Mouse (Mus musculus) urinary bladder, postnatal 4 days (tissue): ENCODE results near the gene Tarbp1.

ENCODE experiments used
- DNase-seq, 2 experiments: peaks; one replicate each; pipeline ENCODE4 v3.0.0; 2021 to 2022; ENCODE audit warnings: low spot score in 2 of 2

Gene Tarbp1

DNA sequence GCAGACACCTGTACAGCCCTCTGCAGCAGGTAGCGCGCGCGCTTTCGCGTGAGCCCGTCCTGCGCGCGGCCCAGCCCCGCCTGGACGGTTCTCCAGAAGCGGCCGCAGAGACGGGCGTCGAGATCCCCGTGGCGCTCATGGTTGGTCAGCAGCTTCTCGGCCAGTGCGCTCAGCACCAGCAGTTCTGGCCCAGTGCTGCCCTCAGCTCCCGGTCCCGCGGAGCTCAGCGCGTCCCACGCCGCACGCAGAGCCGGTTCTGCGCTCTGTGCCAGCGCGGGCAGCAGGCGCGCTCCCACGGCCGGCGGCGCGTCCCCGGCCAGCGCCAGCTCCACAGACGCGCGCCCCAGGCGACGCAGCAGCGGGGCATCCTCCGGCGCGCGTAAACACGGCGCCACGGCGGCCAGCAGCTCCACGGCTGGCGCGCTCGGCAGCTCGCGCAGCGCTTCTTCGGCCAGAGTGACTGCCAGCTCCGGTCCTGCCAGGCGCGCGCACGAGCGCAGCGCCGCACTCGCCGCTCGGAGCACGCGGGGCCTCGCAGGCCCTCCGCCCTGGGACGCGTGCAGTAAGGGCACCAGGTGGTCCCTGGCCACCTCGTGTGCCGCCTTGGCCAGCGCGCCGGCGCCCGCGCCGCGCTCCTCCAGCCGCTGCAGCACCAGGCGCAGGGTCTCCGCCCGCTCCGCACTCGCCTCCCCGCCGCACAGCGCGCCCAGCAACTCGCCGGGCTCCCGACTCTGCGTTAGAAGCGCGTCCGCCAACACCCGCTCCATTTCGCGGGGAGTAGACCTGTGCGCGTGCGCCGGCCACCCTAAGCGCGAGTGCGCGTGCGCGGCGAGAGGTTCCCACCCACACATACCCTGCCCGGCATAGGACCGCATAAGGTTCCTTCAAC, at the start of gene Tarbp1:
Gene Tarbp1 (minus strand): TSS at position 767 of the 889 bp plus-strand sequence.
- peak; percentile 84 to 89 for DNase-seq

DNA sequence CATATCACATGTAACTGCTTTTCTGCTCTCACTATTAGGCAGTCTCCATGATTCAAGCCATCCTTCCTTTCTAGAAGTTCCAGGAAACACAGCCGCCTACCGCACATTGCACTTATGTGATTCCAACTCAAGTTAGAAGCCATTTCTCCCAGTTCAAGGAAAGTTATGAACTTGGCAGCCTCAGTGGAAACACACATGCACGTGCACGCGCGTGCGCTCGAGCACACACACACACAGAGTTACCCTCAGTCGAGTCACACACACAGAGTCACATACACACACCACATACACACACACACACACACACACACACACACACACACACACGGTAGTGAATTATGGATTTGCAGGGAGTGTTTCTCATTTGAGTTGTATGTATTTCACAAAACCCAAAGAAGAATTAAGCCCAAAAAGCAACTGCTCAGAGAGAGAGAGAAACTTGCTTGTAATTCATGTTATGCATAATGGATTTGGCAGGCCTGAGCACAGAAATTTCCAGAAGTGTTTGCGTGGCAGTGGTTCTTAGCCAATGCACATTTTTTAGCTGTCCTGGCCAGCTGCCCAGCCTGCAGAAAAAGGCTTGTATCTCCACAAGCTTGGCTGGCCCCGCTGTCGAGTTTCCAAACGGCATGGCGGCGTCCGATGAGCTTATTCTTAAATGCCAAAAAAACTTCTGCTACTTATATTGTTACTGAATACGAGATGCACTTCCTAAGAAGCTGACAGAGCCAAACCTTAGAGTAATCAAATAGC, 49.5 kb upstream of the Tarbp1 start:
- DNase-seq = peak; percentile 87 to 92

DNA sequence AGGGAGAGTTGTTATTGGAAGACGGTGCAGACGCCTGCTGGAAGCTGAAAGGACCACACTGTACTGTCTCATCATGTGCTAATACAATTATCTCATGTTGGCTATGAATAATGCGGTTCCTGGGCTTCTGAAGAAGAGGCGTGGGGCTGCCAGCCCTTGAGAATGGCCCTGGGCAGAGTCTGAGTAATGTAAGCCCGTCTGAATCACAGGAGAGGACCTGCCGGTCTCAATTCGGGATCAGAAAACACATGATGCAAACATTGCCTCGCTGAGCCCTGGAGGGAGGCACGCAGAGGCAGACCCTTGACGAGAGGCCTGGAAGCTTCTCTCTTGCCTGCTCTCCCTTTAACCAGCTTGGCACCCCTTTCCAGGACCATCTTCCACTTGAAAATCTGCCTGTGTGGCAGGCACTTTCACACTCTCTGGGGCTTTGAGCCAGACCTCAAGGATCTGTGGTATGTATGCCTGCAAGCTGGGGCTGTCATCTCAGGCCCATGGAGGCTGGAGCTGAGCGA, 48.3 kb upstream of the Tarbp1 start:
- DNase-seq = no peak

DNA sequence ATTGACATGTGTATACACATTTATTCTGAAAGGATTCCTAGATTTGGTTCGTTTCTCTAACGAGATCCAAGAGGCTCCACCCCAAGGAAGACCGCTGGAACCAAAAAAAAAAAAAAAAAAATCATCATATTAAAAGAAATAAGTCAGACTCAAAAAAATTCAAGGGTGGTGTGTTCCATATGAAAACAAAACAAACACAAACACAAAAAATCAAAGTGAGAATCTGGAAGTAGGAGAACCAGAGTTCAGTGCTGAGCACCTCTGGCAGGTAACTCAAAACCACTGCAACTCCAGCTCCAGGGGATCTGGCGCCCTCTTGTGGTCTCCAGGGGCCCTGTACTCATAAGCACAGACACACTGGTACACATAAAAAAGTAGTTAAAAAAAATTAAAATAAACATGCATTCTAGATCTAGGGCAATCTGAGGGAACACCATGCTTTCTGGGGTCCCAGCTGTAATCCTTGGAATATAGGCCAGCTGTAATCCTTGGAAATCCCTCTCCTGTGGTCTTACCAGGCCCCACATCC, 44.6 kb upstream of the Tarbp1 start:
- DNase-seq = no peak

DNA sequence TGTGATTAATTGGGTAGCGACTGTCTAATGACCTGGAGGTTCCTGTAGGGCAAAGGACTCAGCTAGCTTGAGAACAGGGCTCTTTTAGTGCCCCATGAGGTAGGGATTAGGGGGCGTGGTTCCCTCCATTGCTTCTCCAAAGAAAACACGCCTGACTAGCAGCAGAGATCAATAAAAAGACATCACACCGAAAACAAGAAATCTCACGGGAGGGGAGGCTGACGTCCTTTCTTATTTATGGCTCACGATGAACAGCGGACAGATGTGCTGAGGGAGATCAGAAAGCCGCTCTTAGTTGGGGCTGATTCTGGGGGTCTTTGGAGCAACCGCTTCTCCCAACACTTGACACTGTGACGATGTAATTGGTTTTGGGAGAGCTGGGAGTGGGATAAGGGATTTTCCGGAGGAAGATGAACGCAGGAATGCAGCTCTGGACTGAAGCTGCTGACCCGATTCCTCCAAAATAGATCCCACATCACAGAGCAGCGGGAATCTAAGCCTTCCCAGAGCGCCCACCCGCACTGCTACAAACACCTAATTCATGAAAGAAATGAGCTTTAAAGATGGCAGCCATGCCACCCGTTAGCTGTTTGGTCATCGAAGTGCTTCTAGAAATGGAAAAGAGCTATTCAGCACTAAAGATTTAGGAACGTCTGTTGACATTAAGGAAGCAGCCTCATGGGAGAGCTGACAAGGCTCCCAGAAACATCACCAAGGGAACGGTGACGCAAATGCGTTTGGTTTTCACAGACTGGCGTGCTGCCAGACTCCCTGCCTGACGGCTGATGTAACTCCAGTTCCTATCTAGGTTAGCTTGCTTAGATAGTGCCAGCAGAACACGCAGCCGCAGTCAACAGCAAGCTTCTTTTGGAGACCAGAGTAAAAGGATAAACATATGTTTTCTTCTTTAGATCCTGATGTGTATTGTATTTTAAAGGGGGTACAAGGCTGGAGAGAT, 42.0 kb upstream of the Tarbp1 start:
- peak; percentile 86 to 94 for DNase-seq

DNA sequence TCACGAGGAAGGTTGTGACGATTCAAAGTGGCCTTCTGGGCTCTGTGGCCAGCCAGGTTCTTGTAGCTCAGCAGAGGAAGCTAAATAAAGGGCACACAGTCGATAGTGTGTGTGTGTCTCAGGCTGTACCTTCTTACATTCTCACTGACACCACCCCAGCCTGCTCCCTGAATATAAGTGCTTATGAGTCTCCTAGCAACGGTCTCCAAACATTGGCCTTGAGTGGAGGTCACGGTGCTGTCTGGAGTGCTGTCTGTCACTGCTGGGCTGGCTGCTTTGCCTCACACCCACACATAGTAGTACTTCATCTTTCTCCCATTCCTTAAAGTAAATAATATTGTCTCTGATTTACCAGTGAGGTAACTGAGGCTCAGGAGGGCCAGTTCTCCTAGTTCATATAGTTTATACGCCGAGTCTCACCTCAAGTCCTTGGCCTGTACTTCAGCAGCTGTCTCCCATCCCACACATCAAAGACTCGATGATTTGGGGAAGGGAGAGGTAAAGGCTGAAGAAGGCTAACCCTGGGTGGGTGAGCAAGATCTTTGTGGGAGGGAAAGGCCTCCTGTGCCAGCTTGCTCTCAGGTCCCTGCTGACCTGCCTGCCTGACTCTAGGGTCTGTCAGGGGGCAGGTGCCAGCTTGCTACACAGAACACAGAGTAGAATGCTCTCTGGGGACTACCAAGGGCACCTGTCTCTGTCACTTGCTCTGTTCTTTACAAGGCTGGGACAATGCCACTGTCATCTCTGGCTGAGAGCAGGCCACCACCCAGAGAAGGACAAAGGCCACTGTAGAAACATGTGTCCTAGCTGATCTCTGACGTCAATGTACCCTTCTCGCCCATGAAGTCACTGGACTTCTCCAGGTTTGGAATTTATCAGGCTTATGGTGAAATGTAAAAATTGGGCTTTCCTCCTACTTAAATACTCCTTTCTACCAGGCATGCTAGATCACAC, 39.4 kb upstream of the Tarbp1 start:
- no peak for DNase-seq

DNA sequence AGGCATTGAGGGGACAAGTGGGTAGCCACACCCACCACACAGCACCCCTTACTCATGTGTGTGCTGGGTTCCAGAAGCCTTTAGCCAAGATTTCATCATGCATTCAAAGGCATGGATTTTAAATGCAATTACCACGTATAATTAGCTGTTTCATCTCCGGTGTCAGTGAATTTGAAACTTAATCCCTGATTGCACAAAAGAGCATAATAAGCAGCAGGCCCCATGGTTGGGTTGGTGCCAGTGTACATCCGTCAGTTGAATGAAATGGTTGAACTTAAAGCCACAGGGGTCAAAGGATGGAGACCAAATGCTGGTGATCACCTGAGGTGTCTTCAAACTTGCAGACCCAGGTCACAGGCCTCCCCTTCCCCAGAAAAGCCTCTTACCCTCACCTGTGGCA, 36.0 kb upstream of the Tarbp1 start:
- DNase-seq = no peak

DNA sequence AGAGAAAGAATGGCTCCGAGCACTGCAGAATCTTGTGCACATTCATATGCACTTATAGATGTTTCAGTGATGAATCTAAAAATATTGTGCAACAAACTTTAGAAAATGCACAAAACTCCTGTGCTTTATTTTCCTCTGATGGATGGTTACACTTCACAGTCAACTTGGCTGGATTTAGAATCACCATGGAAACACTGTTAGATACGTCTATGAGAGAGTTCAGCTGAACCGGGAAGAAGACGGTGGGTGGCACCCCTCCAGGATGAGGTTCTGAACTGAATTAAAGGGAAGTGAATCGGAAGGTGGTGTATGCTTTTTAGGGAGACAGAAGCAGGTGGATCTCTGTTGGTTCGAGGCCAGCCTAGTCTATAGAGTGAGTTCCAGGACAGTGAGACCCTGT, 34.8 kb upstream of the Tarbp1 start:
- DNase-seq = no peak

DNA sequence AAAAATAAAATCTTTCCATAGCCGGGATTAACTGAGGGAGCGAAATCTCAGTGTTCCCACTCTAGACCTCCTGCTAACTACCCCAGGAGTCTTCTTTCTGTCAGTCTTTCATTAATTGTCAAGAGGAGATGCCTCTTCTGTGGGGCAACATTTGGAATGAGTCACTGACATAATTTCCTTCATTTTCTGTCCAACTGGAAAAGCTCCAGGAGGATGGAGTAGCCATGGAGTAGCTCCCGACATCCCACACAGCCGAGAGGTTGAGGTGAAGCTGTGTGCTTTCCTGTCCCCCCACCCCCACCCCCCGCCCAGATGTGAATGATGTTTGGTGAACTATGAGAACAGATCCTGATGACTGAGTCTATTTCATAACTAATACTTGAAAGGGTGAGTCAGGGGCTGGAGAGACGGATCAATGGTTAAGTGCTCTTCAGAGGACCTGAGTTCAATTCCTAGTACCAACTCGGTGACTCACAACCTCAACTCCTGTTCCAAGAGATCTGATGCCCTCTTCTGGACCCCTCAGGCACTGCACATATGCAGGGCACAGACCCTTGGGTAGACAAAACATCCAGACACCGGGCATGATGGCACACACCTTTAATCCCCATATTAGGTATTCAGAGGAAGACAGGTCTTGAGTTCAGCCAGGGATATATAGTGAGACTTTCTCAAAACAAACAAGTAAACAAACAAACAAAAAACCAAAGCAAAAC, 34.2 kb upstream of the Tarbp1 start:
- no peak for DNase-seq

DNA sequence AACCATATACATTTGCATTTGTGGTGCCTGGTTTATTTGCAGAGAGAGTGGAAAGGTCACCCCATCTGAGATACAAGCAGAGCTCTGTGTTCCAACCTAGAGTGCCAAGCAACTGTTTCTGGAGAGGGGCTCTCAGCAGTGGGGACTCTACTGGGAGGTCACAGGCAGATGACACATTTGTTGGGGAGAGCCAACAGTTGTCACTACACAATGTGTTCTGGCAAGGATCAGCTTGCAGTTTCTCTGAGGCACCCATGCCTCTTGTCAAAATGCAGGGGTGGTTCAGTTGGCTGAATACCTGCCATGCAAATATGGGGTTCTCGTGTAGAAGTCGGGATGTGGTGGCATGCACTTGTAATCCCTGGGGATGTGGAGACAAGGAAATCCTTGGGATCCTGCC, 33.4 kb upstream of the Tarbp1 start:
- no peak for DNase-seq

DNA sequence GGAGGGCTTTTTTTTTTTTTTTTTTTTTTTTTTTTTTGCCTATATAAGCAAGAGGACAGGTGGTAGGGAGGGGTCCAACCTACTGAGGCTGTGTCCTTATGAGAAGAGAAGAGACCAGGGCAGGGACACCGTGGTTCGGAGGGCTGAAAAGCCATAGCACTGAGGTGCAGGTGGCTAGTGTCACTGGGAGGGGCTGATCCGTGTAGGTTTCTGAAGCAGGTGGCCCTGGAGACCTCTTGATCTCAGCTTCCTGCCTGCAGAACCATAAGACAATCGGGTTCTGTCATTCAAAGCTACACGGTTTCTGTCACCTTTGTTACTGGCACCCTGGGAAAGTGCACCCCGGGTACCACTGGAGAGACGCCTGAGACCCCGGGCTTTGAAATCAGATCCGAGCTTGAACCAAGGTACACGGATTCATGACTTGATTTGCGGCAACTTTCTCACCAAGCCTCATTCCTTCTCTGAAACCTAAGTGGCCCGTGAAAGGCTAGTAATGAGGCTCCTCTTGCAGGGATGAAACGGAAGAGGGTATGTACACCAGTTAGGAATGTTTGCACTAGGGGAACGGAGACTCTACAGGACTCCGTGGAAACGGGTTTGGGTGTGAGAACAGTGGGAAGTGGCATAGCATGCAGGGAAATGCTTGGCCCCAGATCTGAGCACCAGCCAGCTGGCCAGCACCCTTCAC, 29.8 kb upstream of the Tarbp1 start:
- no peak for DNase-seq

DNA sequence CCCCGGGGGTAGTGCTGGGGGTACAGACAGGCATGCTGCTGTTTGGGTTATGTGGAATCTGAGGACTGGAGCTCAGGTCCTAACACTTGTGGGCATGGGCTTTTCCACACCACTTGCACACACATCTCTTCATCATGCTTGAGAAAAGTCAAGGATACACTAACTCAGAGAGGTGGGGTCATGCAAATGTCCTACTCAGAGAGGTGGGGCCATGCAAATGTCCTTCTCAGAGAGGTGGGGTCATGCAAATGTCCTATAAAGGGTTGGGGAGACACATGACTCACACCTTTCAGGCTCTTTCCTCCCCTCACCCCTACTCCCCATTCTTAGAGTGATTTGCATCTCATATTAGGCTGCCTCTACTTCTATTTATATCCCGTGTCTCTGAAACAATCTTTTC, 27.9 kb upstream of the Tarbp1 start:
- no peak for DNase-seq

DNA sequence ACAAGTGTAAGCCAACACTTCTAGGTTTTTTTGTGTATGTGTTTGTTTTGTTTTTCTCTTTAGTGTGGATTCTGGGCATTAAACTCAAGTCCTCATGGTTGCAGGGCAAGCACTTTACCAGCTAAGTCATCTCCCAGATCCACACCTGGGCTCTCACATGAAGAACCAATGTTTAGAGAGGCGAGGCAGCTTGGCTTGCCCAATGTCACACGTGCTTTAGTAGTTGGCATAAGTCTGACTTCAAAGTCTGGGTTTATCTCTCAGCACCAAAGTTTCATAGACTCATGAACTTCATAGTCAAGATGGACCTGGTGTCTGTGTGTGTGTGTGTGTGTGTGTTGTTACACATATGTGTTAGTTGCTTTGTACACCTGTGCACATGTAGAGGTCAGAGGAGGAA, 24.5 kb upstream of the Tarbp1 start:
- no peak for DNase-seq

DNA sequence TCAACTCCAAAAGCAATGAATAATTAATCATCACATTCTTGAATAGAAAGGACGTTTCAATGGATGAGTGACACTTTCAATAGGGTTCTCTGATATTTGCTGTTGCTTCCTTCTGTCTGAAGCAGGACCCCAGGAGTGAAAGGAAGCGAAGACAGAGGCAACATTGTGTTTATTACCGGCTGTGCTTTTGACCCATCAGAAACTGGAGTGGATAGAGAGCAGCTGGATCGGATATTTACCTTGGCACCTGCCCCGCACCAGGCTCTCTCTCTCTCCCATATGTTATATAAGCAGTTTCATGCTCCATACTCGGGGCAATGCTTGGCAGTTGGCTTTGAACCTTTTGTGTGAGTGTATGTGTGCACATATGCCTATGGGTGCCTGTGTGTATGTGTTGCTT, 23.6 kb upstream of the Tarbp1 start:
- no peak for DNase-seq

DNA sequence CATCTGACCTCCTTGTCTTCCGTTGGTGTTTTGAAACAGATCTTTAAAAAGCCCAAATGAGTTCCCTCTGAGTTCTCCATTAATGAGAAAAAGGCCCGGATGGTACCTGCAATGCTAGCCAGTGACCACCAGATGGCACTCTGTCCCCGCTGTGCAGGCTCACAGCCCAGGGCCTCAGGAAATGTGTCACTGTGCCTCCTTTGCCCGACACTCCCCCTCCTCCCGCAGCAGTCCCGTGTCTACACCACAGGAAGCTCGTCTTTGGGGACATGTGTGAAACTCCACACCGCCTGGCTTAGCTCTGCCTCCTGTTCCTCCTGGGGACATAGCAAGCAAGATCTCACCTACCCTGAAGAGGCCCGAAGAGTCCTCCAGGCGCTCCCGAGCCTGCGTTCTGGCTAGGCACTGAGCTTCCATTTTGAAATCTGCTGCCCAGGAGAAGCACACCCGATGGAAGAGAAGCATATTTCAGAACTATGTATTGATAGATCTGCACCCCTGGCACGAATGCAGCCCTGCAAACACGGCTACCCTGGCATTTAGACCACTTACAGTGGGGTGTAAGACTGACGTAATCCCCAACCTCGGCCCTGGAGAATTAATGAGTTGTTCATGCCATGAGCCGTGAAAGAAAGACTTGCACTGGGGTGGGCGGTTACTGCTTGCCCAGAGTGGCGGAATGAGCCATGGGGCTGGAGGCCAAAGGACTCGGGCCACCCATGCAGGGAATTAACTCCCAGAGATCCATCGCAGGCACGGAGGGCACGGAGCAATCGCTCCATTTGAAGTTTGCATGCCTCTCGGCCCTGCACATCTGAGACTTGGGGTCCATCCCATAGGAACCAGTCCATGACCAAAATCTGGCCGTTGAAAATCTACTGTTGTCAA, 22.9 kb upstream of the Tarbp1 start:
- DNase-seq = peak; percentile 86 to 90

DNA sequence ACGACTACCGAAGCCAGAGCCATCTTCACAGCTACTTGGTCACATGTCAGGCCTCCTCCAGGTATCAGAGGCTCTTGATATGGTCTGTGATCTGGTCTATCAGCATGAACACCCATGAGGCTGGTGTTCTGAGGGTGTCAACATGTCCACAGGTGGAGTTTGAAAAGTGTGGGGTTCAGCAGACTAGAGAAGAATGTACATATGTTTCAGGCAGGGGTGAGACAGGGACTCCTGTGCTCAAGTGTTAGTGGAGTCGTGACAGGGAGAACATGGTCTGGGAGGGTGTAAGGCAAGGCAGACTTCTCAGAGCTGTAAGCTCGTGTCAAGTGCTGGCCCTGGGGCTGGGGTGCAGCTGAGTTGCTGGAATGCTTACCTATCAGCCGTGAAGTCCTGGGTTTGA, 22.1 kb upstream of the Tarbp1 start:
- DNase-seq = no peak

DNA sequence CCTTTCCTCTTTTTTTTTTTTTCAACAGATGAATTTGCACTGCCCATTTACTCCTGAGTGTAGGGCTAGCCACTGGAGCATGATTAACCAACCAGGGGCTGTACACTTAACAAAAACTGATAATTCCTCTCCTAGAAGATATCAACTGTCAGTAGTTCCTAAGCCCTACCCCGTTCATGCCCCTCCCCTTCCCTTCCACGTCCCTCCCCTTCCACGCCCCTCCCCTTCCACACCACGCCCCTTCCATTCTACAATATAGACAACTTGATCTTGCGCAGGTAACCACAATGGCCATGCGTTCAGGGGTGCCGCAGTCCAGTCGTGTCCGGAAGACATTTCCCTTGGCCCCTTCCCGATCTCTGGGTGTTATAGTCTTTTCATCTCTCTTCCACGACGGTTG, 20.6 kb upstream of the Tarbp1 start:
- DNase-seq = no peak
